Mouse (Mus musculus): ENCODE measurements around the gene Cdk14.
A peak's percentile ranks its signal among the peaks of the same experiment; 100 is the strongest.

The Cdk14 gene

DNA sequence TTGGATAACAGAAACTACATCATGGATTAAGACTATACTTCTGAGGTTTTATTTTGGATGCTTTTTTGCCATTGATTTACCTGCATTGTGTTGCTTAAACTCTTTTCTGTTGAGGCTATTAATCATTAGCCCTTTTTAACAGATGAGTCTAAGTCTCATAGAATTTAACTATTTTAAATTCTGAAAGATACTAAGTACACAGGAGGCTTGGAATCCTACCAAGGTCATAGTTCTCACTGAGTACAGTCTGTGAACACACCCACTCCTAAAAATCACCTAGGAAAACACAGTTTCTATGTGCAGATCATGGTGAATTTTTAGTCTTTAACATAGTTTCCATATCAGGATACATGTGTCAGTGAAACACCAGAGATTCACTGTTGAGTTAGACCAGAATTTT is 658.2 kb downstream of the Cdk14 start:
- DNase-seq = no peak

- DNase-seq = no peak
Measured at GRCm38 (mm10) chr5:4758331-4759080, 661.6 kb downstream of the Cdk14 start.

GRCm38 (mm10) chr5:4757902-4758301 is 662.2 kb downstream of the Cdk14 start, which contains the start of gene Fzd1:
TSS of gene Fzd1 (minus strand) at chr5:4758035.
- peak; percentile 98 for DNase-seq

DNA sequence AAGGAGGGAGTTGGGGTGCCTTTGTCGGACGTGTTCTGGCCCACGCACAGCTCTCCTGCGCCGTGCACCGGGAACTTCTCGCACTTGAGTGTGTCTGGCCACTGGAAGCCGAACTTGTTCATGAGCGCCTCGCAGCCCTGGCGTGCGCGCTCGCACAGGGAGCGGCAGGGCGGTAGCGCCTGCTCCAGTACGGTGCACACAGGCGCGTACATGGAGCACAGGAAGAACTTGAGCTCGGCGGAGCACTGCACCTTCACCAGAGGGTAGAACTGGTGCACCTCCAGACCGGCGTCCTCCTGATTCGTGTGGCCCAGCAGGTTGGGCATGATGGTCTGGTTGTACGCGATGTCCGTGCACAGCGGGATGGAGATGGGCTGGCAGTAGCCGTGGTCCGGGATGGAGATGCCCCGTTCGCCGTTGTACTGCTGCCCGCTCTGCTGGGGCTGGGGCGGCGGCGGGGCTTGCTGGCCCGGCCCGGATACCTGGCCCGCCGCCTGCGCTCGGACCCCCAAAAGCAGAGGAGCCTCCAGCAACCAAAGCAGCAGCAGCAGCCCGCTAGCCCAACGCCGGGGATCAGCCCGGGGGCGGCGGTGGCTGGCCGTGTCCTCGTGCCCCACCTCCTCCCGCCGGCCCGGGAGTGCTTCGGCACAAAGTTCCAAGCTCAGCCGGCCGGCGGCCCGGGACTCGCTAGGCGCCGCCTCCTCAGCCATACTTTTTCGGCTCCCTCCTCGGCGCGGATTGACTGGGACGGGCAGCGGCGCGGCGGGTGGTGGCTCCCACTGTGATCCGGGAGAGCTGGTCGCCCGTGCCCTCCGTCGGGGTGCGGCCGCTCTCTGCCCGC is 663.0 kb downstream of the Cdk14 start:
- peak; percentile 80 for DNase-seq

GRCm38 (mm10) chr5:4756001-4756681 is 664.0 kb downstream of the Cdk14 start:
- peak; percentile 55 for DNase-seq

- peak; percentile 14 for DNase-seq
Measured at GRCm38 (mm10) chr5:4755326-4755725, 664.8 kb downstream of the Cdk14 start.

- peak; percentile 32 for DNase-seq
Measured at GRCm38 (mm10) chr5:4754701-4755281, 665.3 kb downstream of the Cdk14 start.
